In genomic region chr7:45164833-45165232, GRCm38 (mm10) we compare ENCODE assay signal across 18 mouse cellular contexts. TPM values are rescaled to one million over a fixed set of nuclear protein-coding genes. Genes with fewer than 3 reads are reported as not detected.
DNase-seq lines count a peak whose midpoint lies in the region; ATAC-seq and TF ChIP-seq lines count a peak whose summit lies in the region.
"Had no signal": no experiment of that assay in that cellular context is flagged by ENCODE, and none has a peak within 500 bp of the region (broad histone marks: within the 10 kb centered on the region; RNA-seq: fewer than 3 reads in every experiment).

No protein-coding gene starts in this region.

- peaks cover 17% of the 10 kb centered on the region for H3K9me3 ChIP-seq in forebrain, embryonic 10.5 days
- peaks cover 3% of the 10 kb centered on the region for H3K9me3 ChIP-seq in forebrain, embryonic 11.5 days (ENCODE audit: control insufficient read depth, low read length)
- H3K9me3 ChIP-seq in embryonic facial prominence, embryonic 10.5 days, result peaks cover 12% of the 10 kb centered on the region

- H3K36me3 ChIP-seq in forebrain, embryonic 10.5 days (replicated peaks), result peaks cover 15% of the 10 kb centered on the region
- H3K36me3 ChIP-seq in forebrain, embryonic 11.5 days (ENCODE audit: control insufficient read depth, insufficient read depth, low read length), result no peaks in the 10 kb centered on the region
- peaks cover 14% of the 10 kb centered on the region for H3K36me3 ChIP-seq in embryonic facial prominence, embryonic 10.5 days (replicated peaks)

- peaks cover 41% of the 10 kb centered on the region for H3K4me1 ChIP-seq in forebrain, embryonic 10.5 days
- peaks cover 5% of the 10 kb centered on the region; the same call in 1 of the 2 replicates for H3K4me1 ChIP-seq in forebrain, embryonic 11.5 days (replicated peaks; ENCODE audit: control insufficient read depth, insufficient read depth, low read length)
- peaks cover 4% of the 10 kb centered on the region; the same call in 1 of the 2 replicates for H3K4me1 ChIP-seq in cortical plate, adult 2 months (ENCODE audit: control insufficient read depth, insufficient read depth, low read length)
- H3K4me1 ChIP-seq in embryonic facial prominence, embryonic 10.5 days, result peaks cover 26% of the 10 kb centered on the region

- no peak overlapping the region for H3K4me2 ChIP-seq in forebrain, embryonic 11.5 days (ENCODE audit: low read depth, low read length, severe bottlenecking)

- 65% methylated on average over 5 of the region's 5 CpGs for WGBS in forebrain, embryonic 10.5 days
- WGBS in forebrain, embryonic 11.5 days, result 71% methylated on average over 5 of the region's 5 CpGs
- 73% methylated on average over 5 of the region's 5 CpGs for WGBS in embryonic facial prominence, embryonic 10.5 days

- no peak overlapping the region for H3K9ac ChIP-seq in forebrain, embryonic 11.5 days (ENCODE audit: low read length)
- H3K9ac ChIP-seq: hindbrain, embryonic 14.5 days; limb, embryonic 15.5 days; neural tube, embryonic 12.5 days had no signal

- H3K27ac ChIP-seq in forebrain, embryonic 10.5 days, result no peak overlapping the region
- H3K27ac ChIP-seq in forebrain, embryonic 11.5 days (ENCODE audit: low read depth, low read length), result no peak overlapping the region
- peak overlapping the region; percentile 81 for H3K27ac ChIP-seq in cortical plate, adult 2 months (ENCODE audit: insufficient read depth, low read length)
- no peak overlapping the region for H3K27ac ChIP-seq in embryonic facial prominence, embryonic 10.5 days (replicated peaks)
- H3K27ac ChIP-seq: hindbrain, embryonic 14.5 days; kidney, postnatal 0 days; limb, embryonic 15.5 days; neural tube, embryonic 12.5 days; stomach, postnatal 0 days had no signal

- no peak for TF ChIP-seq CTCF in cortical plate, adult 2 months (IDR thresholded peaks at IDR 0.05; ENCODE audit: extremely low read depth, insufficient read depth, low read length)

- DNase-seq in forebrain, embryonic 10.5 days (ENCODE audit: extremely low spot score, low spot score), result no peak
- DNase-seq in forebrain, embryonic 11.5 days (ENCODE audit: low spot score), result no peak
- DNase-seq in right cerebral cortex, adult 18-20 months, result peak; percentile 32
- no peak for DNase-seq in right cerebral cortex, postnatal 36 days (ENCODE audit: low spot score in 2 of 2)
- no peak for DNase-seq in thymus, postnatal 4 days
- DNase-seq in embryonic facial prominence, embryonic 10.5 days (ENCODE audit: low spot score), result no peak
- DNase-seq: adrenal gland, postnatal 14 days; gastrocnemius, postnatal 25 days; heart, postnatal 14 days; lung, postnatal 14 days had no signal

- H3K27me3 ChIP-seq in forebrain, embryonic 10.5 days (ENCODE audit: poor library complexity, severe bottlenecking), result peaks cover 77% of the 10 kb centered on the region
- H3K27me3 ChIP-seq in forebrain, embryonic 11.5 days (ENCODE audit: control insufficient read depth, insufficient read depth, low read length), result peaks cover 70% of the 10 kb centered on the region
- peaks cover 77% of the 10 kb centered on the region for H3K27me3 ChIP-seq in embryonic facial prominence, embryonic 10.5 days (replicated peaks; ENCODE audit: low read depth, poor library complexity, severe bottlenecking)

- TF ChIP-seq POLR2A in cortical plate, adult 2 months (IDR thresholded peaks at IDR 0.05; ENCODE audit: extremely low read depth, insufficient read depth, low read length), result peak; percentile 25; the same call in 1 of the 2 replicates

- peak overlapping the region; percentile 57; the same call in 1 of the 2 replicates for H3K4me3 ChIP-seq in forebrain, embryonic 10.5 days
- no peak overlapping the region for H3K4me3 ChIP-seq in forebrain, embryonic 11.5 days (ENCODE audit: low read depth, low read length)
- H3K4me3 ChIP-seq in cortical plate, adult 2 months (ENCODE audit: insufficient read depth, low read length), result peak overlapping the region; percentile 85
- no peak overlapping the region for H3K4me3 ChIP-seq in embryonic facial prominence, embryonic 10.5 days
- H3K4me3 ChIP-seq: neural tube, embryonic 12.5 days had no signal

- ATAC-seq in forebrain, embryonic 11.5 days (replicated peaks; ENCODE audit: low FRiP score), result no peak
- ATAC-seq: intestine, postnatal 0 days had no signal

RNA-seq across cellular contexts. Expression of gene Slc17a7, which starts 1.1 kb away (rescaled TPM):
- polyA plus RNA-seq in forebrain, embryonic 10.5 days (2016; fragmentation: Nextera tagmentation; extraction: Ambion mirVana), result 0.95 and 1.2 TPM in 2 replicates
- 3.6 and 4.6 TPM in 2 replicates for polyA plus RNA-seq in forebrain, embryonic 11.5 days (2014; fragmentation: Nextera tagmentation; extraction: Ambion mirVana)
- 1,033 and 1,121 TPM in 2 replicates for polyA plus RNA-seq in cortical plate, adult 2 months (2012; rRNA removed)
- polyA plus RNA-seq in embryonic facial prominence, embryonic 10.5 days (2016; fragmentation: Nextera tagmentation; extraction: Ambion mirVana), result 0.74 and 1.2 TPM in 2 replicates
- polyA plus RNA-seq: intestine, postnatal 0 days; liver, embryonic 16.5 days; stomach, postnatal 0 days had no signal

RNA-seq across cellular contexts. Expression of gene Aldh16a1, which starts 10.4 kb away (rescaled TPM):
- polyA plus RNA-seq in forebrain, embryonic 10.5 days (2016; fragmentation: Nextera tagmentation; extraction: Ambion mirVana), result 53.0 and 55.1 TPM in 2 replicates
- 44.0 and 44.1 TPM in 2 replicates for polyA plus RNA-seq in forebrain, embryonic 11.5 days (2014; fragmentation: Nextera tagmentation; extraction: Ambion mirVana)
- polyA plus RNA-seq in cortical plate, adult 2 months (2012; rRNA removed), result 8.1 and 10.3 TPM in 2 replicates
- 65.3 and 71.7 TPM in 2 replicates for polyA plus RNA-seq in embryonic facial prominence, embryonic 10.5 days (2016; fragmentation: Nextera tagmentation; extraction: Ambion mirVana)

RNA-seq across cellular contexts. Expression of gene Pih1d1, which starts 10.7 kb away (rescaled TPM):
- 98.5 and 99.6 TPM in 2 replicates for polyA plus RNA-seq in forebrain, embryonic 10.5 days (2016; fragmentation: Nextera tagmentation; extraction: Ambion mirVana)
- 95.9 and 110 TPM in 2 replicates for polyA plus RNA-seq in forebrain, embryonic 11.5 days (2014; fragmentation: Nextera tagmentation; extraction: Ambion mirVana)
- 59.4 and 60.2 TPM in 2 replicates for polyA plus RNA-seq in cortical plate, adult 2 months (2012; rRNA removed)
- polyA plus RNA-seq in embryonic facial prominence, embryonic 10.5 days (2016; fragmentation: Nextera tagmentation; extraction: Ambion mirVana), result 99.6 and 103 TPM in 2 replicates

RNA-seq across cellular contexts. Expression of gene Gfy, which starts 14.5 kb away (rescaled TPM):
- 0.15 TPM in 1 of 2 replicates, not detected in the other for polyA plus RNA-seq in forebrain, embryonic 10.5 days (2016; fragmentation: Nextera tagmentation; extraction: Ambion mirVana)
- polyA plus RNA-seq in forebrain, embryonic 11.5 days (2014; fragmentation: Nextera tagmentation; extraction: Ambion mirVana), result 0.13 and 0.33 TPM in 2 replicates
- polyA plus RNA-seq in cortical plate, adult 2 months (2012; rRNA removed), result 0.38 and 0.62 TPM in 2 replicates
- polyA plus RNA-seq in embryonic facial prominence, embryonic 10.5 days (2016; fragmentation: Nextera tagmentation; extraction: Ambion mirVana), result 0.10 and 0.29 TPM in 2 replicates
- polyA plus RNA-seq: hindbrain, embryonic 14.5 days; intestine, postnatal 0 days; kidney, postnatal 0 days; limb, embryonic 15.5 days; liver, embryonic 16.5 days; neural tube, embryonic 12.5 days; stomach, postnatal 0 days had no signal

RNA-seq across cellular contexts. Expression of gene Pth2, which starts 16.0 kb away (rescaled TPM):
- 0.33 TPM in 1 of 2 replicates, not detected in the other for polyA plus RNA-seq in forebrain, embryonic 10.5 days (2016; fragmentation: Nextera tagmentation; extraction: Ambion mirVana)
- polyA plus RNA-seq in forebrain, embryonic 11.5 days (2014; fragmentation: Nextera tagmentation; extraction: Ambion mirVana), result not detected in 2 replicates
- polyA plus RNA-seq in cortical plate, adult 2 months (2012; rRNA removed), result not detected in 2 replicates
- polyA plus RNA-seq in embryonic facial prominence, embryonic 10.5 days (2016; fragmentation: Nextera tagmentation; extraction: Ambion mirVana), result not detected in 2 replicates
- polyA plus RNA-seq: hindbrain, embryonic 14.5 days; intestine, postnatal 0 days; kidney, postnatal 0 days; limb, embryonic 15.5 days; liver, embryonic 16.5 days; neural tube, embryonic 12.5 days; stomach, postnatal 0 days had no signal

Comparison
In these comparisons a context has a peak if more than half of its experiments do, and no peak if none do; other contexts are left out.
1. H3K4me3 ChIP-seq: peak in forebrain, embryonic 10.5 days (single experiment) and cortical plate, adult 2 months (single experiment); none in forebrain, embryonic 11.5 days (single experiment) and embryonic facial prominence, embryonic 10.5 days (single experiment).
2. RNA of gene Slc17a7, which starts 1.1 kb away (polyA plus RNA-seq): 1,033 to 1,121 TPM in cortical plate, adult 2 months; 3.6 to 4.6 TPM in forebrain, embryonic 11.5 days, 0.95 to 1.2 TPM in forebrain, embryonic 10.5 days and 0.74 to 1.2 TPM in embryonic facial prominence, embryonic 10.5 days; every median in the first group is over 100 times any median in the second.